Mouse (Mus musculus) kidney, adult 11 months (tissue): ENCODE data around the gene Aspn.

ENCODE experiments used
- DNase-seq: peaks from one replicate; pipeline ENCODE4 v3.0.0; 2022

Aspn gene

DNA sequence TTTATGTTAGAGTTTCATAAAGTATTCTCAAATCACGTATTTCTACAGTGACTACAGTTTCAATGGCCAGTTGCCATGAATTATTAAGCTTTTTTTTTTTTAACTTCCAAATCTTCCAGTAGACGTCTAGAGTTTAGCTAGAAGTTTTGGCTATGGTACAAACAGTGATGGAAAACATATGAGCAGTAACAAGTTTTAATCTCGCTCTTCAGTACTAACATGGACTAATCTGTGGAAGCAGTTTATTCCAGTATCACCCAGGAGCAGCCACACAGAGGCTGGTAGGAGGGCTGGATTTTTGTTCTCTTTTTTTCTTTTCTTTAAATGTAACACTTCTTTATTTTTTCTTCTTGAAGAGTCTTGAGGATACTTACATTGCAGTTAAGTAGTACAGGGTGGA is at the start of gene Aspn:
TSS of gene Aspn (plus strand) at position 165 of the 400 bp plus-strand sequence.
- DNase-seq, result no peak

DNA sequence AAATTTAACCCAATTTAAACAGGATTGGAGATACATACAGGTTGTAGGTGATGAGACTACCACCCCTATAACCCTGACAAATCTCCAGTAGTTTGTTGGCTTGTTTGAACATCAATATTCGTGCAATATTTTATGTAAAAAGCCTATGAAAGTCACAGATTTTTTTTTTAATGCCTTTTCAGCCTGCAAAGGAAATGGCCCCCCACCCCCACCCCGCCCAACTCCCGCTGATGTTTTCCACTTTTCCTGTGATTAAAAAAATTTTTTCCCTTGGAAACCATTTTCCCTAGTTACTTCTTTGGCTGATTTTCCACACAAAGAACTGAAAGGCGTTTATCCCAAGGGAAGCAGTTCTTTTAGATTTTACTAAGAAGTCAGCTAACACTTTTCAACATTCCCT is 39.7 kb upstream of the Aspn start, which contains the start of gene Ecm2:
TSS of gene Ecm2 (plus strand) at position 301 of the 400 bp plus-strand sequence.
- no peak for DNase-seq

DNA sequence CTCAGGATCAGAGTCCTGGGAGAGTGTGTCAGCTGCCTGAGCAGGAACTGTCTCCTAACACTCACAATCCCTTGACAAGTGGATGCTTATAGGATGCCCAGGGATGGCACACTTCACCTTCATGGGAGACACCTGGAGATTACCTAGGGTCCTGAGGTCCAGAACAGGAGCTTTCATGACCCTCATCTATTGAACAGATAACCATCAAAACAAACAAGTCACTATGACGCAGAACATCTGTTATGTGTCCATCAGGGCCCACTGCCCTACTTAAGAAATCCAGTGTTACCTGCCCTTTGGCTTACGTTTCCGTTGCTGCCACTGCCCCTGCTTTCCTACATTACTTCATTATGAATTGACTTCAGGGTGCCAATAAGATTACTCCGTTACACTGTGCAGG is 38.5 kb upstream of the Aspn start:
- no peak for DNase-seq

DNA sequence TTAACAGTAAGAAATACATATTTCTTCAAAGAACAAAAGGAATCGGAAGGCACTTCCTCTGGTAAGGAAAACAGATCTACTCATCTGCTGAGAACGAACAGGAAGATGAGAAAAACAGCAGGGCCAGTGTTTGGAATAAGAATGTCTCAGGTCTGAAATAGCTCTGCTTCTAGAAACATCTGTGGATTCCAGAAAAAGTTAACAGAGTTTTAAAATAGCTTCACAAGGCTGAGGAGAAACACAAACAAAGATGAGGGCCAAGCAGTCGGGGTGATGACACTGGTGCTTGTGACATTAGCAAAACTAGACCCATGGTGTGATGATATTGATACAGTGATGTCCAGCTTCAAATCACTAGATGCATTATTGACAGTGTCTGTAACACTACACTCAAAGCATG is 37.1 kb upstream of the Aspn start:
- no peak for DNase-seq

DNA sequence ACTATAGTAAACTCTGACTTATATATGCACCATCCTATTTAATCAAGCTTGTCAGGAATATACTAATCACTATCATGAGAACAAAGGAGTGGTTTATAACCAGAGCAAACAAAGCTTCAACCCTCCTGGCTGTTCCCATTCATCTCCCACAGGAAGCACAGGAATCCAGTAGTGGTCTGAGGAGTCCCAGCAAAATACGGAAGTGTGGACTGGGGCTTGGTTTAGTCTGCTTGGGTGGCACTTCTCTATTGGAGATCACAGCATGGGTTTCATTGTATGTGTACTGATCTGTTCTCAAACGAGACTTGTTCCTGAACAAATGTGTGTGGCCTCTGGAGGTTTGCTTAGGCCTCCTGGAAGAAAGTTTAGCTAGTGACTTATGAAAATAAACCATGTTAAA is 25.5 kb upstream of the Aspn start:
- no peak for DNase-seq

DNA sequence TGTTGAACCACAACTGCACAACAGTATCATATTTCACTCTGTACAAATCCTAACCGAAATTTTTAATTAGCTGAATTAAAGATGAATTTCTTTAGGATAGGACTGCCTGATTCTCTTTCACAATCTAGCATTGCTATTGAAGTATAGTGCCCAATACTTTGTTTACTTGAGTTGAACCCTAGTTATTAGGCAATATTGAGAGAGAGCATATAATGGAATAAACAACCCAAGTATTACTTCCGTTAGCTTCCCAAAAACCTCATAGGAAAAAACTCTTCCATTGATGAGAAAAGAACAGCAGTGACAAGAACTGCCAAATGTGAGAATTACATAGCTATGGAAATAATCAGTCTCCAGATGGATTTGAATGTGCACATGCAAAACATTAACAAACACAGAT is 18.0 kb upstream of the Aspn start:
- DNase-seq, result no peak

DNA sequence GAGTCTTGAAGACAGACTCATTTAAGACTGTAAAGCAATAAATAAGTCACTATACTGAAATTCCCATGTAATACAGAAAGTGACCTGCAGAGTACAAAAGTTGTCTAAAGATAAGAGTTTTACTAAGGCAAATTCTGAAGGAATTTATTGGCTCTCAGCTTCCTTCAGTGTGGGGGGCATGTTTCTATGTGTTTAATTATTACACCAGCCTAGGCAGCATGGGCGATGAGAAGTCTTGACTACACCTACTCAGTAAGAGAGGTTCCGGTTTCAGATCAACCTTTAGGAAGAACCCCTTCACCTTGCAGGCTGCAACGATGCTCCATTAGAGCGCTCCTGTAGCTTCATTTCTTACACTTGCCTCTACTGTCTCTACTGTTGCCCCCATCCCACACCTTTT is 13.6 kb upstream of the Aspn start:
- no peak for DNase-seq

DNA sequence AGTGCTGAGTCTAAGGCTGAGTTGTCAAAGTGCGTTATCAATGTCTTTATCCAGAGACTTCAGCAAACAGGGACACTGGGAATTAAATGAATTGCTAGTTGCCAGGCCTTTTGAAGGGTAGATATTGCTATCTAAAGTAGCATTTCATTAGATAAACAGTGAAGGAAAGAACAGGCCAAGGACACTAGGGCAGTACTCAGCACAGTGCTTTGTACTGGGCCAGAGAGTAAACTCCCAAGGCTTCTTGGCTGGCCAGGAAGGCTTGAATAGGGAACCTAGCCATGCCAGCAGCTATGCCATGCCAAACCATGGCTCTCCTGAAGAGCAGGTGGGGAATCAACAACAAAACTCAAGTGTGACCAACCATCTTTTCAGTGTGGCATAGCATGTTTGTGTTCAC is 7.3 kb upstream of the Aspn start:
- DNase-seq, result no peak

DNA sequence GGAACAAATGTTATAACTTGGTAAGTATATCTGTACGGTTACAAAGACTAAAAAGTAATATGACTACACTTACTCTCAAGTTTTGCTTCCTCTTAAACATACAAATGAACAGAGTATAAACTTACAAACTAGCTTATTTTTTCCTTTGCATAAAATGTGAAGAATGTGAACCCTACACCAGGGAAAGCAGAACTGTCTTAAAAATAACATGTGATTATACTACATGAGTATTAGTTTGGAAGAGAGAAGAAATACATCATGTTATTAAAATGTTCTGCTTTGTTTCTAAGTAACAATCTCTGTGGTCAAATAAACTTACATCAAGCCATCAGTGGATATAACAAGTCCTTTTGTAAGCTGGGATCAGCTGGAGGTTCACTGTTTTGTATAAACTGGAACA is 5.5 kb upstream of the Aspn start:
- DNase-seq, result no peak

DNA sequence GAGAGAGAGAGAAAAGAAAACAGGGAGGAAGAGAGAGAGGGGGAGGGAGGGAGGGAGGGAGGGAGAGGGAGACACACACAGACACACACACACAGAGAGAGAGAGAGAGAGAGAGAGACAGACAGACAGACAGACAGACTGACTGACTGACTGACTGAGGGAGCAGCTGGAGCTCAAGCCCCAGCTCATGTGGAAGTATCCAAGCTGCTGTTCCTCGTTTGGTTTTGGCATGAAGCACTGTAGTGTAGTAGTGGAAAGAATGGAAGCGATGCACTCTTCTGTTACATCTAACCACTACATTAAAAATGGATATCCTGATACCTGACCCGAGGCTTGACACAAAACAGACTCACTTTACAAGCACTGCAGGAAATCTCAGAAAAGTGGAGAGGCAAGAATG is 1.4 kb downstream of the Aspn start:
- no peak for DNase-seq

DNA sequence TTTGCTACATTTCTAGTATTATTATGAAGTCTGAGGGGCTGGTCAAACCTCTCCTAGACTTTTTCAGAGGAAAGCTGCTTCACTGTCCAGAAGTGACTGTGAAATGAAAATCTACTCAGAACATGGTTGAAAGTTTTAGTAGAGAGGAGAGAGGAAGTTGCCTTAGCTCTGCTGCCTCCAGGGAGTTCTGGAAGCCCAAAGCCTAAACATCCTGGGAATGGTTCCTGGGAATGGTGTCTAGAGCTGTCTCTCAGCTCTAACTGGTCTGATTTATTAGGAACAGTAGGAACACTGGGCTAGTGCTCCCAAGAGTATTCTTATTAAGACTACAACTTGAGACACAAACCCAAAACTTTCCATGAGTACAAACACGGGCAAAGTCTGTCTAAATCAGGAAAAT is 2.3 kb downstream of the Aspn start:
- peak; percentile 9 for DNase-seq

DNA sequence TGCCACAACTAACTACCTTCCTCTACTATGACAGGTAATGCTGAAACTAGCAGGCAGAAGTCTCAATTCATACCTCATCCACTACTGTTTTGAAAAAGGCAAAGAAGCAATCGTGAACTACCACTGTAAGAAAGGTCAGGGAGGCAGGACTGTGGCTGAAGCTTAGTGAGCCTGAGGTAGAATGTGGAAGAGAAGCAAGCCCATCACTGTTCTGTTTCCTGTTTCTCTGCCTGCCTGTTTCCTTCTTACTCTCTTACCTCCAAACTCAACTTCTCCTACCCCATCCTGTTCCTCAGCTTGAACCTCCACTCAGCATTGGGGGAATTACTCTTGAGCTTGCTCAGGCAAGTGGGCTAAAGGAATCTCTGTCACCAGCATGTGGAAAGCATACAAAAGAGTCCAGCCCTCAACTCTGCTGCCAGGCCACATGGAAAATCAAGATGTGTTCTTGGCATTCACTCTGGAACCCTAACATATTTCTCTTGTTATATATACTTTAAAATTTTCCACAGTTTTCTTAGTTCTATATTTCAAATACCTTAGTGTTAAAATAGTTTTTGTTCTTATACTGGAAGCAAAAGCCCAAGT is 3.4 kb downstream of the Aspn start:
- no peak for DNase-seq

DNA sequence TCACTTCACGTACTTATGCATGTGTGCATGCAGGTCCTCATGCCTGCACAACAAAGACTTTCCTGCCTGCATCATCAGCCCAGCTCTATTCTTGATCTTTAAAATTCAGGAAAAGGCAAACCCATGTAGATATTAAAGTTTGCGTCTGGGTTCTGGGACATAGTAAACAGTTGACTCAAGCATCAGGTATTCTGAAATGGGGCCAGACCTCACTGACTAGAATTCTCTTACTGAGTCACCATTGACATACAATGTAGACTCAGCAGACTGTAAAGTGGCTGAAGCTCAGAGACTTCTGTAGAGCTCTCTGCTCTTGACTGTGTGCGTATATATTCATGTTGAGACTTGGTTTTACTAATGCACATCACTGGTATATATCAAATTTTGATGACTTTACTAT is 5.4 kb downstream of the Aspn start:
- no peak for DNase-seq

DNA sequence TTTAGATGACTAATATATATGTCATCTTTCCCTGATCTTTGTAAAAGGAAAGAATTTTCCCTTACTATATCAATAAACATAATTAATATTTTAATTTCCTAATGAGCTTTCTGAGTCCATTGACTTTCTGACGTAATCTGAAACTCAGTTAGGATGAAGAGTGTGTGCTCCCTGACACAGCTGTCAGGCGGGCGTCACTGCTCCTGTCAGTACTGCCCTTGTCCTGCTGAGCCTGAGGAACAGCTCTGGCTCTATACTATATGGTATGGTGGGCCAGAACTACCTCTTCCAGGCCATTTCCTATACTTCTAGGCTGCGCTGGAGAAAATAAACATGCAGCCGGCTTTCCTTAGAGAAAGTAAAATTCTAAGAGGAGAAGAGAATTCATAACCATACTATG is 10.3 kb downstream of the Aspn start:
- no peak for DNase-seq

DNA sequence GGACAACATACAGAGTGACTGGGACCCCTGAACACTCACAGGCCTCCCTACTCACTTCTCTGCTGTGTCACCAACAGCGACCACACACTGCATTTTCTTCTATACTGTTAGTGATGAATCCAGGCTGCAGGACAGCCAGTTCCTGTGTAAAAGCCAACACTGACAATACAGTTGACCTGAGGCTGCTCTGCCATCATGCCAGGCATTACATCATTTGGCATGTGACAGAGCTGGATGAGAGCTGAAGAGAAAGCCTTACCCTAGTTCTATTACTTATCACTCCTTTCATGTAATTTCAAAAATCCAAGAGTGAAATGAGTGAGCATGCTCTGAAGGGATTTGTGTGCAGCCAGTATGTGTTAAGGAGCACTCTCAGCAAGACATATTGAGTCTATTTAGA is 12.0 kb downstream of the Aspn start:
- no peak for DNase-seq

DNA sequence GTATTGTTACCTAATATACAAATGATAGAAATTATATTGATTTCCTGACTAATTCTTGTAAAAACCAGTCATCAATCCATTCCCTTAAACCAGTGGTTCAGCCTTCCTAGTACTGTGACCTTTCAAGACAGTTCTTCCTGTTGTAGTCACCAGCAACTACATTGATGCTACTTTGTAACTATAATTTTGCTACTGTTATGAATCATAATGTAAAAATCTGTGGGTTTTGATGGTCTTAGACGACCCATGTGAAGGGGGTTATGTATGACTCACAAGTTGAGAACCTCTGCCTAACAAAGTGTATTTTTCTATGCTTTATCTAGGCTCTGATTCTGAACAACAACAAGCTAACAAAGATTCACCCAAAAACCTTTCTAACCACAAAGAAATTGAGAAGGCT is 12.7 kb downstream of the Aspn start:
- DNase-seq, result no peak

DNA sequence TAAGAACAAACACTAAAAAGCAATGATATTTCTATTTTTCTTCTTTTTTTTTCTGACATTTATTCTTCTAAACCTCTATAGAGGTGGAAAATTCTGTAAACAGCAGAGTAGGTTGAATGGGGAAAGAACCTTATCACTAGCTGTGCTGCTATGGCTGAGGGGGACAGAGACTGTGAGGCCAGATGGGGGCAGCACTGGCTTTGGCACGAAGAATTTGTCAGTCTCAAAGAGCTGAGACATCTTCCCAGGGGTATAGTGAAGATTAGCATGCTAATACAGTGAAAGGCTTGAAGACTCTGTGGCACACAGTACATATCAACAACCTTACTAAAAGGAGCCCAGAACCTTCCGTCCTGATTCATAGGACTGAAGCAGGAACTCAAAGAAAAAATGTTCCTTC is 14.9 kb downstream of the Aspn start:
- DNase-seq, result peak; percentile 38

DNA sequence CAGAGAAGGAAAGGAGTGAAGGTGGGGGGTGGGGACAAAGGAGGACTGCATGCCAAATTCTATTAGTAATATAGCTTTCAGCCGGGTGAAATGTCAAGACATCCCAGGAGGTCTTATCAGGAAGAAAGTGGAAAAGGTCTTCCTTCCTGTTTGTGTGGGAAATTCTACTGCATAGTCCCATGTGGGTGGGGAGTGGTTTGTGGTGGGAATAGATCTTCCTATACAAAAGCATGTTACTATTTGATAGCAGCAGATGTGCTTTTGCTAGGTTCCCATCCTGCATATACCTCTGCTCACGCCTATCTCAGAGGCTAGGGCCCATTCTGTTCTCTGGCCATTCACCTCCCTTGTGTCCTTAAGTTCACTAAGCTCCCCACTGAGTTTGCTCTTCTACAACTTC is 16.6 kb downstream of the Aspn start:
- no peak for DNase-seq

DNA sequence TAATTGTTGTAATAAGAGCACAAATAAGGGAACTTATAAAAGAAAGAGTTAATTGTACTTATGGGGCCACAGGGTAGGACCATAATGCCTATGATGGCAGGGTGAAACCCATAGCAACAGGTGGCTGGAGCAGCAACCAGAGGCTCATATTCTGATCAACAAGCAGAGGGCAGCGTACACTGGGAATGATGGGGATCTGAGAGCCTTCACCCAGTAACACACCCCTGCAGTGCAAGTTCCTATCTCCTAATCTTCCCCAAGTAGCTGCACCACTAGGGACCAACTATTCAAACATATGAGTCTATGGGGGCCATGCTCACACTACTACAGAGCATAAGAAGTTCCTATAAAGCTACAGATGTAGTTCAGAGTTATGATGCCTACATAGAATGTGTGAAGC is 20.1 kb downstream of the Aspn start:
- no peak for DNase-seq

DNA sequence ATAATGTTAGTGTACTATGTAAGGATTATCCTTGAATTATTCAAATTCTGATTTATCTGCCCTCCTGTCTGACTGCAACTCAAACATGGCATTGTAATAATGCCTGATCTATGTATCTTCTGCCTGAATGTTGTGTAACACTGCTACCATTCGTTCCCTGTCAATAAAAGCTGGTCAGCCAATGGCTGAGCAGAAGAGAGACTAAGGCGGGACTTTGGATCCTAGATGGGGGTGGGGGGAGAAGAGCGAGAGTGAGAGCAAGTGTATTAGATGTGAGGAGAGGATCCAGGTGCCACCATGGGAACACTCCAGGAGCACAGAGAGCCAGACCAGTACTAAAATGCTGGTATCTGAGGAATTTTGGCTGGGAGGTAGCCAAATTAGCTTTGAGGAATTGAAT is 26.1 kb downstream of the Aspn start:
- DNase-seq, result no peak

DNA sequence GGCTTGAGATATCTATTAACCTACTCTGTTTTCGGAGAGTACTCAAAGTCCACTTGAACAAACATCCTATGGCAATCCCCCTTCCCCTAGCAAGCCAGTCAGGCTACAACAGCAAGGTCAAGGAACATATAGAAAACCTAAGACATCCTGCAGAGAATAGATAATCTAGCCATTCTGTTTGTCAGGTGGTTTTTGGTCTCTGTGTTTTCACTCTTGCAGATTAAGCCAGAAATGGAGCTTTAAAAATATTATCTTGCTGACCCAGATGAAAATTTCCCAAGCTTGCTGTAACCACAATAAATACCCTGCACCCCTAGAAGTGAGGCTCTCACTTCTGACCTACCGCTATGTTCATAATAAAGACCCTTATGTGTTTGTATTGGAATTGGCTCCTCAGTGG is 27.2 kb downstream of the Aspn start:
- DNase-seq, result no peak

DNA sequence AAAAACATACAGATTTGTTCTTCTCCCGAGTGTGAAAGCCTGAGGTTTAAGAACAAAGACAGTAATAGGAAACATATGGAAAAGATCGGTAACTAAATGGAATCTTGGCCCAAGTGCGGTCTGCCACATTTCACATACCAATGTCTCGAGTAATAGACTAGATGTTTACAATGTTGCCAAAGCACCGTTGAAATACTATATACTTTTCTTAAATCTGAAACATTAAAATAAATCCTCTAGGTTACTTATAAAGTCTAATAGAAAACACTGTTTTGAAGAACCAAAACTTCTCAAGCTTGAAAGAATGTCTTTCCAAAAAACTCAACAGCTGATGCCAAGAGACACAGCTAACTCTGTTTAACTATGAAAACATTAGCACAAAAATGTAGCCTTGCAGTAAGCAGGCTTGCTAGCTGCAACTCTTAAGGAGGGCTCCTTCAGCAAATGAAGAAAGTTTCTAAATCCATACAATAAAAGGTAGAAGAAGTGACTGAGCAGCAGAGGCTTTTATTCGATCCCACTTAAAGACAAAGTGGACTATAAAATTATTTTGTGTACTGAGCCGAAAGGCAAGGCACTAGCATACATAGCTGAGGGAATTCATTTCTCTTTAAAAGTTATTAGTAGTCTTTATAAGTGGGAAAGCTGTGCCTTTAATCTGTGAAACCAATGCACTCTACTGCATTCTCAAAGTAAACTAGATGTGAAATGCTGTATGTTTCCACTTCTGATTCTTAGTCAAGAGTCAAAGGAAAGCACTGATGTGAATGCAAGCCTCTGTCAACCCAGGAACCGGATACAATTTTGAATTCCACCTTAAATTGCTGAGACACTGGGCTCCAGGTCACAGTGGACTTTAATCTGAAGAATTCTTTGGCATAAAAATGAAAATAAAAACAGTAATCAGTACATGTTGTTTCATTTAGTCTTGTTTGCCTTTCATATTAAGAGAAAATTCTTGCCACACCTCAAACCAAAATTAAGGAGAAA is 37.6 kb downstream of the Aspn start, which contains the start of gene Omd:
TSS of gene Omd (plus strand) at position 922 of the 990 bp plus-strand sequence.
- DNase-seq, result peak; percentile 16

DNA sequence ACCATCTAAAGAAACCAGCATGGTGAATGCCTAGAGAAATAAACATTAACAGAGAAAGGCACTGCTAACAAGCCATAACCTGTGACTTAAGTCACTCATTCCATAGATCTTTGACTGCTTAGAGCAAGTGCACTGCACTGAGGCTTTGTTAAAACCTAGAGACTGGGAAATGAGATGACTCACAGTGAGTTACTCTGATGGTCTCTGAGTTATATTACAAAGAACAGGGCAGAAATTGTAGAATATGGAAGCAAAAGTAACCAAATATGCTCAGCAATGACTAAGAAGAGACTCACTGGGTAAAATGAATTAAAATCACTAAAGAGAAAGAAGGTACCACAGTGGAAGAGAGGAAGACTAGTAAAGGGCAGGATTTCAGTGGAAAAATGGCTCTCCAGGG is 39.6 kb downstream of the Aspn start:
- DNase-seq, result no peak

DNA sequence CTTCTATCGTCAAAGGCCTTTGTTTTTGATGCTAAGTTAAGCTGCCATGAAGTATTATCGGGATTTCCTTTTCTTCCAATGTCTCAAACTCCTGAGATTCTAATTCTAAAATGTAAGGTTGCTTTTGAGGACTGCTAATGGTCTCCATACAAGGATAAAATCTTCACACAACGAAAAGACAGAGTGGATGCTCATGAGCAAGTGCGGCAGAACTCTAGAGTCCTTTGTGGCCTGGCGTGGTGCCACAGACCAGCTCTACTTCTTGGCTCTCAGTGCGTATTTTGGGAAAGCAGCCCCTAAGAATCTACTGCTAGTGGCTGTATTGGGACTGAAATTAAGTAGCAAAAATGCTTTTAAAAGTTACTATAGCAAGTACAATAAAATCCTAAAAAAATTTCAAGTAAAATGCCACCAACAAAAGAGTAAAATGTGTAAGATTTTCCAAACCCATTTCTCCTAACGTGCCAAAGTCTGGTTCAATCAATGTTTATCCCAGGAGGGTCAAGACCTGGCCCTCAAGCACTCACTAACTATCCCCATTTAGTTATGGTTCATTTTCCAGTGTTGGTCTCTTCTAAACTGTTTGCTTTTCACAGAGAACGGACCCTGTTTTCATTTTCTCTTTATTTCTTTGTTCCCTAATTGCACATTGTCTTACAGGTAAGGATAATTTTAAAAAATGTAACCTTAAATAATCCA is 40.2 kb downstream of the Aspn start:
- no peak for DNase-seq
